In the genomic region with DNA sequence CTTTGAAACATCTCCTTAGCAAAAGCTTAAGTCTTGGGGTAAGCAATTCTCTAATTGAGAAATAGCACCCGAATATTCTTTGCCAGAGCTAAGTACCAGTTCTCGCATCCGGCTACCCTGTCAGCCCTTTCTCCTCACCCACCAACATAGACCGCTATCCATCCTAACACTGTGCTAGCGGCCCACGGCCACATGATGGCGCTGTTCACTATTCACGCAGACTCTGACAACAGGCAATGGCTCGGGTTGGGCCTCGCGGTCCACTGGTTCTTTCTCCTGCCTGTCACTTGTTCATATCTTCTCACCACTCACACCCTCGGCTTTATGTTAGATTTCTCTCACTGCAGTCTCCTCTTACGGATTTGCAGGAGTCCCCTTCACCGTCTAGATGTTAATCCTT, we compare ENCODE assay signal across 9 mouse cellular contexts. TPM values are rescaled to one million over a fixed set of nuclear protein-coding genes. Genes with fewer than 3 reads are reported as not detected.
A peak's percentile ranks its signal among the peaks of the same experiment; 100 is the strongest.
DNase-seq lines count a peak whose midpoint lies in the region; ATAC-seq and TF ChIP-seq lines count a peak whose summit lies in the region.
"Had no signal": no experiment of that assay in that cellular context is flagged by ENCODE, and none has a peak within 500 bp of the region (broad histone marks: within the 10 kb centered on the region; RNA-seq: fewer than 3 reads in every experiment).

No protein-coding gene starts in this region.

- intact Hi-C loops in left cerebral cortex, postnatal 14 days (cut with DNase I) = no loop called here

- no peak overlapping the region for H3K9ac ChIP-seq in hindbrain, postnatal 0 days (replicated peaks; ENCODE audit: low read length)
- H3K9ac ChIP-seq in hindbrain, embryonic 16.5 days (ENCODE audit: low read depth, low read length) = no peak overlapping the region

- H3K9me3 ChIP-seq in hindbrain, postnatal 0 days (ENCODE audit: low read length) = no peaks in the 10 kb centered on the region
- no peaks in the 10 kb centered on the region for H3K9me3 ChIP-seq in hindbrain, embryonic 16.5 days (ENCODE audit: control insufficient read depth, low read length)

- H3K27me3 ChIP-seq in hindbrain, postnatal 0 days (ENCODE audit: insufficient read depth, low read length) = no peaks in the 10 kb centered on the region
- H3K27me3 ChIP-seq in hindbrain, embryonic 16.5 days (replicated peaks; ENCODE audit: control insufficient read depth, insufficient read depth, low read length) = no peaks in the 10 kb centered on the region

- no peak overlapping the region for H3K4me3 ChIP-seq in hindbrain, postnatal 0 days (ENCODE audit: low read length)
- no peak overlapping the region for H3K4me3 ChIP-seq in hindbrain, embryonic 16.5 days (ENCODE audit: low read length)

- ATAC-seq in hindbrain, postnatal 0 days = no peak
- no peak for ATAC-seq in hindbrain, embryonic 16.5 days
- peak; percentile 71 for ATAC-seq in CD4-positive, CD25-positive, alpha-beta regulatory T cell, adult 4 months
- ATAC-seq in erythroid progenitor cell, adult 5-6 weeks (replicated peaks; ENCODE audit: low FRiP score, poor library complexity, severe bottlenecking) = peak; percentile 65; the same call in 1 of the 2 replicates

- H3K4me2 ChIP-seq in hindbrain, postnatal 0 days (ENCODE audit: low read depth, low read length) = no peak overlapping the region
- H3K4me2 ChIP-seq in hindbrain, embryonic 16.5 days (ENCODE audit: low read length) = no peak overlapping the region

- no peaks in the 10 kb centered on the region for H3K36me3 ChIP-seq in hindbrain, postnatal 0 days (ENCODE audit: insufficient read depth, low read length)
- H3K36me3 ChIP-seq in hindbrain, embryonic 16.5 days (ENCODE audit: control insufficient read depth, insufficient read depth, low read length) = no peaks in the 10 kb centered on the region

- H3K27ac ChIP-seq in hindbrain, postnatal 0 days = no peak overlapping the region
- H3K27ac ChIP-seq in hindbrain, embryonic 16.5 days (ENCODE audit: low read depth, low read length) = no peak overlapping the region

- WGBS in hindbrain, postnatal 0 days = 50% methylated on average over 14 of the region's 14 CpGs
- WGBS in hindbrain, embryonic 16.5 days = 55% methylated on average over 14 of the region's 14 CpGs

- H3K4me1 ChIP-seq in hindbrain, postnatal 0 days (ENCODE audit: insufficient read depth, low read length) = no peaks in the 10 kb centered on the region
- no peaks in the 10 kb centered on the region for H3K4me1 ChIP-seq in hindbrain, embryonic 16.5 days (ENCODE audit: control insufficient read depth, insufficient read depth, low read depth, low read length)

- peak; percentile 66 for TF ChIP-seq CTCF in hindbrain, postnatal 0 days (IDR thresholded peaks at IDR 0.05; ENCODE audit: low read depth)

- DNase-seq in hindbrain, postnatal 0 days (ENCODE audit: low spot score) = peak; percentile 22
- DNase-seq in adrenal gland, postnatal 25 days = peak; percentile 67
- DNase-seq in left cerebral cortex, postnatal 14 days (ENCODE audit: low spot score in 2 of 2) = peak; percentile 29
- DNase-seq in natural killer cell, adult 2 months (ENCODE audit: low spot score in 2 of 2) = peak; percentile 20 to 48
- DNase-seq in urinary bladder, postnatal 25 days (ENCODE audit: low spot score) = peak; percentile 29

RNA-seq across cellular contexts. Expression of a gene that starts 14.7 kb away (rescaled TPM):
- 28.5 and 31.3 TPM in 2 replicates for total RNA-seq in hindbrain, postnatal 0 days (2014; rRNA removed)
- 52.9 and 53.3 TPM in 2 replicates for polyA plus RNA-seq in hindbrain, postnatal 0 days (2015; fragmentation: Nextera tagmentation; extraction: Ambion mirVana)
- 39.2 and 39.8 TPM in 2 replicates for polyA plus RNA-seq in hindbrain, embryonic 16.5 days (2015; fragmentation: Nextera tagmentation; extraction: Ambion mirVana)
- 1 to 10 TPM; 1.4 to 2.4 TPM for polyA plus RNA-seq in CD4-positive, CD25-positive, alpha-beta regulatory T cell, adult 4 months (2017; shearing (Covaris generic))
- 44.7 and 45.6 TPM in 2 replicates for total RNA-seq in adrenal gland, postnatal 25 days (2021)
- total RNA-seq in erythroid progenitor cell, adult 5-6 weeks (2015; ENCODE audit: low replicate concordance) = 23.1 and 44.4 TPM in 2 replicates
- 27.0 and 29.7 TPM in 2 replicates for total RNA-seq in erythroid progenitor cell, adult 5-6 weeks (2017; ENCODE audit: low replicate concordance)
- total RNA-seq in left cerebral cortex, postnatal 14 days (2021) = 10 to 100 TPM; 16.8 to 18.2 TPM

RNA-seq across cellular contexts. Expression of a gene that starts 28.0 kb away (rescaled TPM):
- 0.22 TPM in 1 of 2 replicates, not detected in the other for total RNA-seq in hindbrain, postnatal 0 days (2014; rRNA removed)
- polyA plus RNA-seq in hindbrain, postnatal 0 days (2015; fragmentation: Nextera tagmentation; extraction: Ambion mirVana) = 0.33 and 0.55 TPM in 2 replicates
- polyA plus RNA-seq in hindbrain, embryonic 16.5 days (2015; fragmentation: Nextera tagmentation; extraction: Ambion mirVana) = 0.44 and 0.53 TPM in 2 replicates
- not detected for polyA plus RNA-seq in CD4-positive, CD25-positive, alpha-beta regulatory T cell, adult 4 months (2017; shearing (Covaris generic))
- total RNA-seq in adrenal gland, postnatal 25 days (2021) = 5.6 TPM in 1 of 2 replicates, not detected in the other
- total RNA-seq in erythroid progenitor cell, adult 5-6 weeks (2015; ENCODE audit: low replicate concordance) = not detected in 2 replicates
- not detected in 2 replicates for total RNA-seq in erythroid progenitor cell, adult 5-6 weeks (2017; ENCODE audit: low replicate concordance)
- total RNA-seq in left cerebral cortex, postnatal 14 days (2021) = not detected

RNA-seq across cellular contexts. Expression of a gene that starts 32.5 kb away (rescaled TPM):
- total RNA-seq in hindbrain, postnatal 0 days (2014; rRNA removed) = 1.7 and 5.1 TPM in 2 replicates
- polyA plus RNA-seq in hindbrain, postnatal 0 days (2015; fragmentation: Nextera tagmentation; extraction: Ambion mirVana) = 37.0 and 37.3 TPM in 2 replicates
- 37.6 and 39.9 TPM in 2 replicates for polyA plus RNA-seq in hindbrain, embryonic 16.5 days (2015; fragmentation: Nextera tagmentation; extraction: Ambion mirVana)
- polyA plus RNA-seq in CD4-positive, CD25-positive, alpha-beta regulatory T cell, adult 4 months (2017; shearing (Covaris generic)) = 10 to 100 TPM in 1 of 2 experiments, 1 to 10 TPM in 1; 8.9 to 13.8 TPM
- 51.0 and 62.4 TPM in 2 replicates for total RNA-seq in adrenal gland, postnatal 25 days (2021)
- 6.3 and 7.6 TPM in 2 replicates for total RNA-seq in erythroid progenitor cell, adult 5-6 weeks (2015; ENCODE audit: low replicate concordance)
- not detected in 2 replicates for total RNA-seq in erythroid progenitor cell, adult 5-6 weeks (2017; ENCODE audit: low replicate concordance)
- 10 to 100 TPM; 41.1 to 48.8 TPM for total RNA-seq in left cerebral cortex, postnatal 14 days (2021)

RNA-seq across cellular contexts. Expression of a gene that starts 37.5 kb away (rescaled TPM):
- total RNA-seq in hindbrain, postnatal 0 days (2014; rRNA removed) = 5.0 and 10.6 TPM in 2 replicates
- 17.5 and 25.3 TPM in 2 replicates for polyA plus RNA-seq in hindbrain, postnatal 0 days (2015; fragmentation: Nextera tagmentation; extraction: Ambion mirVana)
- 20.8 and 23.1 TPM in 2 replicates for polyA plus RNA-seq in hindbrain, embryonic 16.5 days (2015; fragmentation: Nextera tagmentation; extraction: Ambion mirVana)
- 10 to 100 TPM; 61.7 to 71.8 TPM for polyA plus RNA-seq in CD4-positive, CD25-positive, alpha-beta regulatory T cell, adult 4 months (2017; shearing (Covaris generic))
- 34.5 and 57.5 TPM in 2 replicates for total RNA-seq in adrenal gland, postnatal 25 days (2021)
- 10.5 and 14.4 TPM in 2 replicates for total RNA-seq in erythroid progenitor cell, adult 5-6 weeks (2015; ENCODE audit: low replicate concordance)
- 3.7 and 5.3 TPM in 2 replicates for total RNA-seq in erythroid progenitor cell, adult 5-6 weeks (2017; ENCODE audit: low replicate concordance)
- total RNA-seq in left cerebral cortex, postnatal 14 days (2021) = 1 to 10 TPM; 5.9 to 8.9 TPM

RNA-seq across cellular contexts. Expression of a gene that starts 41.3 kb away (rescaled TPM):
- 0.11 and 0.52 TPM in 2 replicates for total RNA-seq in hindbrain, postnatal 0 days (2014; rRNA removed)
- polyA plus RNA-seq in hindbrain, postnatal 0 days (2015; fragmentation: Nextera tagmentation; extraction: Ambion mirVana) = 0.33 and 0.41 TPM in 2 replicates
- 0.16 and 0.18 TPM in 2 replicates for polyA plus RNA-seq in hindbrain, embryonic 16.5 days (2015; fragmentation: Nextera tagmentation; extraction: Ambion mirVana)
- polyA plus RNA-seq in CD4-positive, CD25-positive, alpha-beta regulatory T cell, adult 4 months (2017; shearing (Covaris generic)) = under 1 TPM in 1 of 2 experiments, not detected in 1; 0.32 TPM
- 0.27 TPM in 1 of 2 replicates, not detected in the other for total RNA-seq in adrenal gland, postnatal 25 days (2021)
- total RNA-seq in erythroid progenitor cell, adult 5-6 weeks (2015; ENCODE audit: low replicate concordance) = not detected in 2 replicates
- total RNA-seq in erythroid progenitor cell, adult 5-6 weeks (2017; ENCODE audit: low replicate concordance) = not detected in 2 replicates
- under 1 TPM; 0.30 to 0.64 TPM for total RNA-seq in left cerebral cortex, postnatal 14 days (2021)
- polyA plus RNA-seq: large intestine, adult 2 months had no signal

Comparison
In these comparisons a context has a peak if more than half of its experiments do, and no peak if none do; other contexts are left out.
1. ATAC-seq: peak in CD4-positive, CD25-positive, alpha-beta regulatory T cell, adult 4 months (single experiment) and erythroid progenitor cell, adult 5-6 weeks (single experiment); none in hindbrain, postnatal 0 days (single experiment) and hindbrain, embryonic 16.5 days (single experiment).
2. Peak in every context shown above with its lines, with median percentiles within 50 percentile points of each other: DNase-seq.